11 mouse cellular contexts compared by ENCODE assay signal in the genomic region with DNA sequence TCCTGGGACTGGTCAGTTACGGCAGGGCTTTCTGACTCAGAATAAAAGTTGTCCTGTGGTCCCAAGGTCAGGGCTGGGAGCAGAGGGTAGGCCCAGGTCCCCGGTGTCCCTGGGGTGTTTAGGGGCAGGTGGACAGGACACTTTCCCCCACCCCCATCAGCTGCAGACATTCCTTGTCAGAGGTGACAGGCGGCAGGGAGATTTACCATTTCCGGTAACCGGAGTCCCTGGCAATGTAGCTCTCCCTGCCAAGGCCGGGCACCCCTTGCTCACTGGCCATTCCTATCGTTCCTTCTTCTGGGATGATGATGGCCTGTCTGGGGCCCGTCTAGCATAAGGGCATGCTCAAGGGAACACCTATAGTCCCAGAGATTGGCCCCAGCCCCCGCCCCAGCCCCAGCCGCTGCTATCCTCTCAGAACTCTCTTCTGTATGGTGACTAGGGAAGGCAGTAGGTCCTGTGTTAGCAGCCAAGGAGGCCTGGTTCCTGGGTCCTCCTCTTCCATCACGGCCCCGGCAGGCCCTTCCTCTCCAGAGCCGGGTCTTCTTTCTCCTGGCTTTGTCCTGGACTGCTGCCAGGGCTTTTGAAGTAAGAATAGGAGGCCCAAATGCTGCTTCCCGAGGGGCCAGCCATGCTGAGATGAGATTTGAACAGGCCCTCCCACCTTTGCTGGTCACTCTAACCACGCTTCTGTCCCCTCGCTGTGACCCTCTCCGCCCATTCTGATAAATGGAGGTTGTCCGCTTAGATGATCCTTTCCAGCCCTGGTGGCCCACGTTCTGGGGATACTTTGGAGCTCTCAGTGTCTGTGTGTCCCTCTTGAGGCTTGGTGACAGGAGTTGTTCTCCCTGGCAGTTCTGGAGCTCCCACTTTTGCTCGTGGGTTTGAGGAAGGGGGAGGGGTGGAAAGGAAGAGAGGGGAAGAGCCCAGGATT. TPM values are rescaled to one million over a fixed set of nuclear protein-coding genes. Genes with fewer than 3 reads are reported as not detected.
DNase-seq lines count a peak whose midpoint lies in the region; ATAC-seq and TF ChIP-seq lines count a peak whose summit lies in the region.
"Had no signal": no experiment of that assay in that cellular context is flagged by ENCODE, and none has a peak within 500 bp of the region (broad histone marks: within the 10 kb centered on the region; RNA-seq: fewer than 3 reads in every experiment).

No protein-coding gene starts in this region.

- peak overlapping the region; percentile 87 for H3K27ac ChIP-seq in kidney, embryonic 14.5 days (ENCODE audit: low read depth, low read length)
- H3K27ac ChIP-seq in embryonic facial prominence, embryonic 10.5 days (replicated peaks): peak overlapping the region; percentile 66
- peak overlapping the region; percentile 100 for H3K27ac ChIP-seq in heart, embryonic 16.5 days (ENCODE audit: low read length)
- peak overlapping the region; percentile 68 for H3K27ac ChIP-seq in liver, embryonic 13.5 days
- no peak overlapping the region for H3K27ac ChIP-seq in layer of hippocampus, adult 2 months

- peak overlapping the region; percentile 42; the same call in 1 of the 2 replicates for H3K9ac ChIP-seq in kidney, embryonic 14.5 days (ENCODE audit: low read depth, low read length)
- peak overlapping the region; percentile 69 for H3K9ac ChIP-seq in heart, embryonic 16.5 days (ENCODE audit: low read length)
- H3K9ac ChIP-seq in liver, embryonic 13.5 days: peak overlapping the region; percentile 9
- H3K9ac ChIP-seq: liver, embryonic 15.5 days had no signal

- H3K4me1 ChIP-seq in kidney, embryonic 14.5 days (ENCODE audit: control insufficient read depth, insufficient read depth, low read length): peaks cover 87% of the 10 kb centered on the region
- peaks cover 82% of the 10 kb centered on the region for H3K4me1 ChIP-seq in embryonic facial prominence, embryonic 10.5 days
- peaks cover 86% of the 10 kb centered on the region for H3K4me1 ChIP-seq in heart, embryonic 16.5 days (ENCODE audit: control insufficient read depth, insufficient read depth, low read length)
- H3K4me1 ChIP-seq in liver, embryonic 13.5 days (replicated peaks): peaks cover 84% of the 10 kb centered on the region

- no peak for TF ChIP-seq CTCF in layer of hippocampus, adult 2 months (conservative IDR thresholded peaks at IDR 0.05)

- H3K36me3 ChIP-seq in kidney, embryonic 14.5 days (ENCODE audit: control insufficient read depth, insufficient read depth, low read length): no peaks in the 10 kb centered on the region
- H3K36me3 ChIP-seq in embryonic facial prominence, embryonic 10.5 days (replicated peaks): no peaks in the 10 kb centered on the region
- H3K36me3 ChIP-seq in heart, embryonic 16.5 days (ENCODE audit: control insufficient read depth, insufficient read depth): no peaks in the 10 kb centered on the region
- H3K36me3 ChIP-seq in liver, embryonic 13.5 days: no peaks in the 10 kb centered on the region
- H3K36me3 ChIP-seq: liver, embryonic 15.5 days had no signal

- H3K27me3 ChIP-seq in kidney, embryonic 14.5 days (ENCODE audit: control insufficient read depth, insufficient read depth, low read length): no peaks in the 10 kb centered on the region
- H3K27me3 ChIP-seq in embryonic facial prominence, embryonic 10.5 days (replicated peaks; ENCODE audit: low read depth, poor library complexity, severe bottlenecking): no peaks in the 10 kb centered on the region
- H3K27me3 ChIP-seq in heart, embryonic 16.5 days (ENCODE audit: control insufficient read depth, insufficient read depth, low read length): no peaks in the 10 kb centered on the region
- H3K27me3 ChIP-seq in liver, embryonic 13.5 days: no peaks in the 10 kb centered on the region
- H3K27me3 ChIP-seq: liver, embryonic 15.5 days; Patski had no signal

- peak overlapping the region; percentile 21 for H3K4me2 ChIP-seq in kidney, embryonic 14.5 days (replicated peaks; ENCODE audit: low read depth, low read length)
- peak overlapping the region; percentile 49 for H3K4me2 ChIP-seq in heart, embryonic 16.5 days (ENCODE audit: low read depth, low read length)
- H3K4me2 ChIP-seq in liver, embryonic 13.5 days: no peak overlapping the region

- ATAC-seq in kidney, embryonic 14.5 days (ENCODE audit: low FRiP score, low TSS enrichment): peak; percentile 15; the same call in 1 of the 2 replicates
- ATAC-seq in heart, embryonic 16.5 days (replicated peaks; ENCODE audit: extremely low read depth, insufficient read depth, low FRiP score): no peak
- ATAC-seq in liver, embryonic 13.5 days (ENCODE audit: low read depth): no peak
- ATAC-seq in CD4-positive, CD25-positive, alpha-beta regulatory T cell, adult 4 months: no peak
- ATAC-seq: Patski had no signal

- no peaks in the 10 kb centered on the region for H3K9me3 ChIP-seq in kidney, embryonic 14.5 days (ENCODE audit: control insufficient read depth, low read length)
- no peaks in the 10 kb centered on the region for H3K9me3 ChIP-seq in embryonic facial prominence, embryonic 10.5 days
- no peaks in the 10 kb centered on the region for H3K9me3 ChIP-seq in heart, embryonic 16.5 days (replicated peaks; ENCODE audit: control insufficient read depth, low read length)
- no peaks in the 10 kb centered on the region for H3K9me3 ChIP-seq in liver, embryonic 13.5 days (replicated peaks)
- H3K9me3 ChIP-seq: liver, embryonic 15.5 days had no signal

- WGBS in kidney, embryonic 14.5 days: 13% methylated on average over 20 of the region's 20 CpGs
- WGBS in embryonic facial prominence, embryonic 10.5 days: 47% methylated on average over 20 of the region's 20 CpGs
- 15% methylated on average over 20 of the region's 20 CpGs for WGBS in heart, embryonic 16.5 days
- 59% methylated on average over 20 of the region's 20 CpGs for WGBS in liver, embryonic 13.5 days (ENCODE audit: insufficient replicate concordance)

- no peak for DNase-seq in kidney, adult 11 months
- no peak for DNase-seq in embryonic facial prominence, embryonic 10.5 days (ENCODE audit: low spot score)
- DNase-seq in liver, embryonic 13.5 days: no peak
- no peak for DNase-seq in embryo, embryonic 11 days
- no peak for DNase-seq in layer of hippocampus, adult 2 months (ENCODE audit: low spot score in 2 of 2)
- DNase-seq: spleen, adult 18-20 months had no signal

- no peak overlapping the region for H3K4me3 ChIP-seq in kidney, embryonic 14.5 days (ENCODE audit: low read length)
- peak overlapping the region; percentile 11; the same call in 1 of the 2 replicates for H3K4me3 ChIP-seq in embryonic facial prominence, embryonic 10.5 days
- H3K4me3 ChIP-seq in heart, embryonic 16.5 days (ENCODE audit: low read length): no peak overlapping the region
- no peak overlapping the region for H3K4me3 ChIP-seq in liver, embryonic 13.5 days (replicated peaks)
- no peak overlapping the region for H3K4me3 ChIP-seq in layer of hippocampus, adult 2 months
- H3K4me3 ChIP-seq: liver, embryonic 15.5 days had no signal

RNA-seq across cellular contexts. Expression of gene Hspg2, which starts 17.8 kb away (rescaled TPM):
- polyA plus RNA-seq in kidney, embryonic 14.5 days (2014; fragmentation: Nextera tagmentation; extraction: Ambion mirVana): 39.6 and 56.2 TPM in 2 replicates
- 17.4 and 19.6 TPM in 2 replicates for polyA plus RNA-seq in embryonic facial prominence, embryonic 10.5 days (2016; fragmentation: Nextera tagmentation; extraction: Ambion mirVana)
- polyA plus RNA-seq in heart, embryonic 16.5 days (2015; fragmentation: Nextera tagmentation; extraction: Ambion mirVana): 52.0 and 56.3 TPM in 2 replicates
- 2.6 and 3.2 TPM in 2 replicates for polyA plus RNA-seq in liver, embryonic 13.5 days (2015; fragmentation: Nextera tagmentation; extraction: Ambion mirVana)
- not detected for polyA plus RNA-seq in CD4-positive, CD25-positive, alpha-beta regulatory T cell, adult 4 months (2017; shearing (Covaris generic))
- total RNA-seq in layer of hippocampus, adult 2 months (2021): 1 to 10 TPM; 4.0 to 5.2 TPM

RNA-seq across cellular contexts. Expression of gene 1700013G24Rik, which starts 33.3 kb away (rescaled TPM):
- polyA plus RNA-seq in kidney, embryonic 14.5 days (2014; fragmentation: Nextera tagmentation; extraction: Ambion mirVana): not detected in 2 replicates
- not detected in 2 replicates for polyA plus RNA-seq in embryonic facial prominence, embryonic 10.5 days (2016; fragmentation: Nextera tagmentation; extraction: Ambion mirVana)
- not detected in 2 replicates for polyA plus RNA-seq in heart, embryonic 16.5 days (2015; fragmentation: Nextera tagmentation; extraction: Ambion mirVana)
- polyA plus RNA-seq in liver, embryonic 13.5 days (2015; fragmentation: Nextera tagmentation; extraction: Ambion mirVana): not detected in 2 replicates
- polyA plus RNA-seq in CD4-positive, CD25-positive, alpha-beta regulatory T cell, adult 4 months (2017; shearing (Covaris generic)): not detected
- not detected for total RNA-seq in layer of hippocampus, adult 2 months (2021)
- polyA plus RNA-seq: liver, embryonic 15.5 days; Patski had no signal

RNA-seq across cellular contexts. Expression of gene Cela3b, which starts 56.0 kb away (rescaled TPM):
- not detected in 2 replicates for polyA plus RNA-seq in kidney, embryonic 14.5 days (2014; fragmentation: Nextera tagmentation; extraction: Ambion mirVana)
- polyA plus RNA-seq in embryonic facial prominence, embryonic 10.5 days (2016; fragmentation: Nextera tagmentation; extraction: Ambion mirVana): not detected in 2 replicates
- polyA plus RNA-seq in heart, embryonic 16.5 days (2015; fragmentation: Nextera tagmentation; extraction: Ambion mirVana): 0.35 TPM in 1 of 2 replicates, not detected in the other
- 0.17 TPM in 1 of 2 replicates, not detected in the other for polyA plus RNA-seq in liver, embryonic 13.5 days (2015; fragmentation: Nextera tagmentation; extraction: Ambion mirVana)
- polyA plus RNA-seq in CD4-positive, CD25-positive, alpha-beta regulatory T cell, adult 4 months (2017; shearing (Covaris generic)): not detected
- not detected for total RNA-seq in layer of hippocampus, adult 2 months (2021)
- polyA plus RNA-seq: Patski had no signal

Comparison
In these comparisons a context has a peak if more than half of its experiments do, and no peak if none do; other contexts are left out.
1. H3K9ac ChIP-seq: peak in every context shown above with its lines; median percentile 69 in heart, embryonic 16.5 days; 42 in kidney, embryonic 14.5 days; 9 in liver, embryonic 13.5 days.